In genomic region chr13:18730666-18731065, GRCm38 (mm10) we compare ENCODE assay signal across 27 mouse cellular contexts. TPM values are rescaled to one million over a fixed set of nuclear protein-coding genes. Genes with fewer than 3 reads are reported as not detected.
A peak's percentile ranks its signal among the peaks of the same experiment; 100 is the strongest.
DNase-seq lines count a peak whose midpoint lies in the region; ATAC-seq and TF ChIP-seq lines count a peak whose summit lies in the region.
"Had no signal": no experiment of that assay in that cellular context is flagged by ENCODE, and none has a peak within 500 bp of the region (broad histone marks: within the 10 kb centered on the region; RNA-seq: fewer than 3 reads in every experiment).

No protein-coding gene starts in this region.

- DNase-seq in cerebellum, adult 2 months: no peak
- DNase-seq in cerebellum, adult 11 months: no peak
- no peak for DNase-seq in midbrain, embryonic 11.5 days (ENCODE audit: low spot score, missing footprints)
- no peak for DNase-seq in adrenal gland, adult 8-10 months
- DNase-seq: adrenal gland, postnatal 14 days; B cell, adult 2 months; cerebellum, adult 11-12 months; cerebellum, adult 9-10 months; cerebellum, postnatal 14 days; gastrocnemius, postnatal 25 days; heart, adult 18-20 months; heart, postnatal 10 days; heart, postnatal 36 days had no signal

- H3K9me3 ChIP-seq in midbrain, embryonic 15.5 days: no peaks in the 10 kb centered on the region
- H3K9me3 ChIP-seq in midbrain, embryonic 11.5 days (ENCODE audit: control insufficient read depth, low read length): no peaks in the 10 kb centered on the region
- H3K9me3 ChIP-seq: forebrain, embryonic 12.5 days; forebrain, embryonic 15.5 days; G1E; heart, embryonic 12.5 days; heart, embryonic 15.5 days; hindbrain, embryonic 10.5 days; hindbrain, embryonic 13.5 days; intestine, embryonic 15.5 days had no signal

- H3K36me3 ChIP-seq in midbrain, embryonic 15.5 days (replicated peaks): 0 out of 2 replicates have a peak, but pooled peaks cover 3% of the 10 kb centered on the region
- H3K36me3 ChIP-seq in midbrain, embryonic 11.5 days (ENCODE audit: control insufficient read depth, insufficient read depth, low read length): no peaks in the 10 kb centered on the region

- no peaks in the 10 kb centered on the region for H3K4me1 ChIP-seq in cerebellum, adult 2 months (ENCODE audit: control insufficient read depth, insufficient read depth, low read length)
- no peaks in the 10 kb centered on the region for H3K4me1 ChIP-seq in midbrain, embryonic 15.5 days
- no peaks in the 10 kb centered on the region for H3K4me1 ChIP-seq in midbrain, embryonic 11.5 days (ENCODE audit: control insufficient read depth, insufficient read depth, low read length)
- H3K4me1 ChIP-seq: forebrain, embryonic 12.5 days; forebrain, embryonic 15.5 days; heart, embryonic 15.5 days; hindbrain, embryonic 10.5 days; hindbrain, embryonic 13.5 days; intestine, embryonic 15.5 days had no signal

- peak overlapping the region; percentile 6; the same call in 1 of the 2 replicates for H3K27ac ChIP-seq in cerebellum, adult 2 months (ENCODE audit: insufficient read depth, low read length)
- no peak overlapping the region for H3K27ac ChIP-seq in midbrain, embryonic 15.5 days
- no peak overlapping the region for H3K27ac ChIP-seq in midbrain, embryonic 11.5 days (ENCODE audit: low read depth, low read length)
- H3K27ac ChIP-seq: forebrain, embryonic 12.5 days; forebrain, embryonic 15.5 days; heart, embryonic 15.5 days; hindbrain, embryonic 10.5 days; hindbrain, embryonic 13.5 days; intestine, embryonic 15.5 days had no signal

- no peak for TF ChIP-seq POLR2A in cerebellum, adult 2 months (IDR thresholded peaks at IDR 0.05; ENCODE audit: borderline replicate concordance, insufficient read depth, low read length)

- no peak for TF ChIP-seq CTCF in cerebellum, adult 2 months (IDR thresholded peaks at IDR 0.05; ENCODE audit: borderline replicate concordance, insufficient read depth, low read depth, low read length)

- no peak overlapping the region for H3K9ac ChIP-seq in midbrain, embryonic 15.5 days
- no peak overlapping the region for H3K9ac ChIP-seq in midbrain, embryonic 11.5 days (ENCODE audit: low read length)
- H3K9ac ChIP-seq: forebrain, embryonic 12.5 days; forebrain, embryonic 15.5 days; heart, embryonic 12.5 days; heart, embryonic 15.5 days; hindbrain, embryonic 13.5 days; intestine, embryonic 15.5 days had no signal

- no peak overlapping the region for H3K4me3 ChIP-seq in cerebellum, adult 2 months (replicated peaks; ENCODE audit: insufficient read depth, low read depth, low read length)
- no peak overlapping the region for H3K4me3 ChIP-seq in midbrain, embryonic 15.5 days
- no peak overlapping the region for H3K4me3 ChIP-seq in midbrain, embryonic 11.5 days (ENCODE audit: low read depth, low read length)
- H3K4me3 ChIP-seq: erythroblast, embryonic 14.5 days; forebrain, embryonic 12.5 days; forebrain, embryonic 15.5 days; heart, embryonic 12.5 days; heart, embryonic 15.5 days; hindbrain, embryonic 10.5 days; hindbrain, embryonic 13.5 days; intestine, embryonic 15.5 days had no signal

- no peak overlapping the region for H3K4me2 ChIP-seq in midbrain, embryonic 15.5 days
- H3K4me2 ChIP-seq in midbrain, embryonic 11.5 days: no peak overlapping the region
- H3K4me2 ChIP-seq: forebrain, embryonic 12.5 days; forebrain, embryonic 15.5 days; heart, embryonic 12.5 days; heart, embryonic 15.5 days; hindbrain, embryonic 13.5 days; intestine, embryonic 15.5 days had no signal

- H3K27me3 ChIP-seq in cerebellum, adult 2 months (ENCODE audit: control insufficient read depth, insufficient read depth, low read length): no peaks in the 10 kb centered on the region
- H3K27me3 ChIP-seq in midbrain, embryonic 15.5 days (replicated peaks): no peaks in the 10 kb centered on the region
- H3K27me3 ChIP-seq in midbrain, embryonic 11.5 days (ENCODE audit: control insufficient read depth, insufficient read depth, low read length): no peaks in the 10 kb centered on the region
- H3K27me3 ChIP-seq: CH12.LX; forebrain, embryonic 12.5 days; forebrain, embryonic 15.5 days; heart, embryonic 12.5 days; heart, embryonic 15.5 days; hindbrain, embryonic 13.5 days; intestine, embryonic 15.5 days; Patski had no signal

- peak; percentile 45; the same call in 1 of the 2 replicates for ATAC-seq in midbrain, embryonic 15.5 days (replicated peaks)
- ATAC-seq in midbrain, embryonic 11.5 days (ENCODE audit: low FRiP score): no peak
- ATAC-seq in megakaryocyte progenitor cell, adult 5-6 weeks (replicated peaks; ENCODE audit: poor library complexity): 0 out of 2 replicates have a peak, but pooled peaks have one; percentile 31
- ATAC-seq: forebrain, embryonic 15.5 days; hindbrain, embryonic 16.5 days; intestine, embryonic 15.5 days; Patski had no signal

- WGBS in cerebellum, adult 2 months: over 99% methylated on average over 3 of the region's 3 CpGs
- 99% methylated on average over 3 of the region's 3 CpGs for WGBS in midbrain, embryonic 15.5 days
- 95% methylated on average over 3 of the region's 3 CpGs for WGBS in midbrain, embryonic 11.5 days

RNA-seq across cellular contexts. Expression of gene Vps41, which starts 13.6 kb away (rescaled TPM):
- polyA plus RNA-seq in cerebellum, adult 2 months (2012; rRNA removed): 104 and 113 TPM in 2 replicates
- 119 and 120 TPM in 2 replicates for polyA plus RNA-seq in midbrain, embryonic 15.5 days (2015; fragmentation: Nextera tagmentation; extraction: Ambion mirVana)
- polyA plus RNA-seq in midbrain, embryonic 11.5 days (2014; fragmentation: Nextera tagmentation; extraction: Ambion mirVana): 105 and 114 TPM in 2 replicates
- total RNA-seq in megakaryocyte progenitor cell, adult 5-6 weeks (2015): 37.9 and 43.2 TPM in 2 replicates
- total RNA-seq in megakaryocyte progenitor cell, adult 5-6 weeks (2017): 46.9 and 50.1 TPM in 2 replicates
- 10 to 100 TPM; 88.7 to 96.5 (median 90.8) TPM for total RNA-seq in adrenal gland, adult 8-10 months (2022)
